Mouse (Mus musculus) brain, embryonic 14.5 days (tissue): Measurements from ENCODE around the gene Dus2.
"Not testable (repeated sequence)": the region's sequence is repeated elsewhere in the genome, so short reads cannot be mapped to it uniquely, and the experiment has no call there.

ENCODE experiments used
- CTCF ChIP-seq: fragments of 200-500 bp; IDR thresholded peaks from 2 replicates; pipeline ENCODE4 v1.5.1; 2012; ENCODE audit warnings: inconsistent platforms, mild to moderate bottlenecking, moderate library complexity, borderline replicate concordance; ENCODE audit not compliant: insufficient read depth, insufficient read length; ENCODE audit errors: extremely low read depth
- POLR2A ChIP-seq: fragments of 200-500 bp; IDR thresholded peaks from 2 replicates; pipeline ENCODE4 v1.6.1; 2012; ENCODE audit warnings: mild to moderate bottlenecking, inconsistent platforms, borderline replicate concordance; ENCODE audit not compliant: poor library complexity, insufficient read depth, insufficient read length, severe bottlenecking; ENCODE audit errors: extremely low read depth

DNA sequence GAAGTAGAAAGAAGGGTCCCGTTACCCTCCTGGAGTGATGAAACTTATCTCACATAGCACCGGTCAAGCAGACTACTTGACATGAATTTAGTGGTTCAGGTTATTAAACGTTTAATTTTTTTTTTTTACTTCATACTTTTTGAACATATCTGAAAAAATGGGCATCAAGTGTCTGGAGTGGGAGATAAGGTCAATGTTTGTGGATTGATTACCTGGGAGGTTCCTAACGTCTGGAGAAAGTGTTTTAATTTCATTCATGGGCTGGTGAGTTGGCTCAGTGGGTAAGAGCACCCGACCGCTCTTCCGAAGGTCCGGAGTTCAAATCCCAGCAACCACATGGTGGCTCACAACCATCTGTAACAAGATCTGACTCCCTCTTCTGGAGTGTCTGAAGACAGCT is 21.1 kb downstream of the Dus2 start:
- TF ChIP-seq POLR2A, CTCF: not testable (repeated sequence)
